Mouse (Mus musculus): ENCODE results near the gene Dnah17.

Gene Dnah17

DNA sequence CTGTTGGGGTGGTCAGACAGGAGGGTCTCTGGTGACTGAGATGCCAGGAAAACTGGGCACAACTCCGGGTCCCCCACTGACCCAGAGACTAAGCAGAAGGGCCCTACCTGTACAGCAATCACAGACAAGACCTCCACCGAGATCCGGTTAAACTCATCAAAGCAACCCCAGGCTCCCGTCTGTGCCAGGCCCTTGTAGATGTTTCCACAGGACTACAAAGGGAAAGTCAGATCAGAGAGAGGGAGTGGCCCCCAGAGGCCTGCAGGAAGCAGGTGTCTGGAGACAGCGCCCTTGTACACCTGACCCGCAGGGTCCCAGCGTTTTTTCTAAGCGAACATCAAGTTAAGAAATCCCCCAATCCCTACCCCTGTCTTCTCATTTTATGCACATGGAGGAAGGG, 44.5 kb downstream of the Dnah17 start:
- no peak for DNase-seq (ENCODE audit: low spot score)

DNA sequence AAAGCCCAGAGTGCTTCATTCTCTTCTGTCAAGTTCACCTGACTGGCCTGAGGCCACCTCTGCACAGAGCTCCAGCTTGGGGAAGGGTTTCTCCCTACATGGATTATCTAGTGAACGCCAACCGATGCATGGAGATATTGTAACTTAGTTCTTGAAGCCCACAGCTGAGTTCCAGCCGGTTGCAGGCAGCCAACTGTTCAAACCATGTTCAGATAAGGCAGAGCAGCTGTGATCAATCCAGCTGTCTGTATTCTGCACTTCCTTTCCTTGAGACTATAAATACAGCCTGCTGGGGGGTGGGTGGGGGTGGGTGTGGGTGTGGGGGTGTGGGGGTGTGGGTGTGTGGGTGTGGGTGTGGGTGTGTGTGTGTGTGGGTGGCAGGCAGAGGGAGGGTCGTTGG, 45.3 kb downstream of the Dnah17 start:
- DNase-seq (ENCODE audit: low spot score), result no peak

DNA sequence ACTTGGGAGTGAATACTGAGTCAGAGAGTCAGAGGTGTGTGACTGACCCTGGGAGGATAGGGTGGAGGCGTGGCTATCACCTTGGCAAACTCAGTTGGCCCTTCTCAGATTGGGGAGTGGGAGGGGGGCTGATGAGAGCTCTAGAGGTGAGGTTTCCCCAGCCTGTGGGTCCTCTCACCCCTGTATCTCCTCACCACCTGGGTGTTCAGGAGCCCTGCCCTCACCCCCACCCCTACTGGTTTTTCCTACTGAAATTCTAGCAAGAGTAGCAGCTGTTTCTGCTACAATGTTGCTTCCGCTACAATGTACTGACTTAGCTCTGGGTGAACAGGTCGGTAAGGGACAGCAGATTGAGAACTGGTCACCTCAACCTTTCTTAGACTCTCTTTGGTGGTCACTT, 46.2 kb downstream of the Dnah17 start:
- DNase-seq (ENCODE audit: low spot score), result no peak

DNA sequence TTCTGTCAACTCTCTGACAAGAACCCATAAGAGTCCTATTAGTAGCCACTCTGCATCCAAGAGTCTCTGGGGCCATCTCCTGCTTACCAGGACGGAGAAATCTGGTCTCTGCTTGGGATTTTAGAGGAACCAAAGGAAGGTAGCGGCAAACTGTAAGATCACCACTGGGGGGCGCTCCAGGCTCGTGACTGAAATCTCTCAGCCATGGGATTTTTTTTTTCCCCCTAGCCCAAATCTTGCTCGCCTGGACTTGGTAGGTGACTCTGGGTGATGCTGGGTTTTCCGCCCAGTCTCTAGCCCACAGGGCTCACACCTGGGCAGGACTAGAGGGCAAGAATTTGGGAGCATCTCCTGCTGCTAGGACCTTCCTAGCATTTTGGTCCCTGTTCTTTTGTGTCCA, 46.6 kb downstream of the Dnah17 start:
- peak; percentile 71 for DNase-seq (ENCODE audit: low spot score)

DNA sequence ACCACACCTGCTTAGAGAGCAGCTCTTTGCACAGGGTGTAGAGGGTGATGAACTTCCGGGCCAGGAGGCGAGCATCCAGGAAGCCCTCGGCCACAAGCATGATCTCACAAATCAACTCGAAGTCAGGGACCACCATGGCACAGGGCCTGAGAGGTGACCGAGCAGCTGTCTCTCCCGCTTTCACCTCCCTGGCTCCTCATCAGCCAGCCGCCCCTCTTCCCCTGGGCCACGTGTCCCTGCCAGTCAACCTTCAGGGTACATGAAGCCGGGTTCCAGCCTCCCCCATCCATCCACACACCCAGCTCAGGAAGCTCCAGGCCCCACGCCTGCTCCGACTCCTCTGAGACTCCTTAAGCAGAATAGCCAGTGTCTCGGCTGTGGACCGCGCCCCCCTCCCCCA, 48.1 kb downstream of the Dnah17 start:
- DNase-seq (ENCODE audit: low spot score), result no peak

DNA sequence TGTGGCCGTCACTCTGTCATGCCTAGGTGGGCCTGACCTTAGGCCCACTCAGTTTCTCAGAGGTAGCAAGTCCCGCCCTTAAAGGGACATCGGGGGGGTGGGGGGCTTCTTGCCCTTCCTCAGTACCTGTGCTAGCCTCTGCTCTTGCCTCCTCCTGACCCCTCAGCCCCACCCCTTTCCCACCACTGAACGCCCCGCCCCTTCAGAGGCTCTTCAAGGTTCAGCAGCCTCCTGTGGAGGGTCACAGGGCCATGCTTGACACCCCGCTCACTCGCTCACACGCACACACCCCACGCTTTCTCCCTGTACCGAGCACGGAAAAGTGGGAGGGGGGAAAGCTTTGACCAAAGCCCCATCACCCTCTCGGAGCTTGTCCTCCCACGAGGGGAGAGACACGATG, 50.7 kb downstream of the Dnah17 start:
- DNase-seq (ENCODE audit: low spot score), result no peak

DNA sequence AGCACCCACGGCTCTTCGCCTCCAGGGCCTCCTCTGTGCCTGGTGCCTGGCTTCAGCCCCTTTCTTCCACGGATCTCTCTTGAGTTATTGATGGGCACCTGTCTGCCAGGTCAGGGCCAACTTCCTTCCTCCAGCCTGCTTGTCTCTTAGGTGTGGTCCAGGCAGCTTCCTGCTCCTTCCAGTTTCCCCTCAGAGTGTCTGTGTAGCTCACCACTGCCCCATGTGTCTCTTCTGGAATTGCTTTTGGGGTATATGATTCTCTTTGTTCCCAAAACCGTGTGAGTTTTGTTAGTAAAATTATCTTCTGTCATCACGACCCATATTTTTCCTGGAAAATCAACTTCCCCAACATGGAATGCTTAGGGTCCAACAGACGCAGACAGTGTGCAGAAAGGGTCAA, 53.5 kb downstream of the Dnah17 start:
- DNase-seq (ENCODE audit: low spot score), result no peak

DNA sequence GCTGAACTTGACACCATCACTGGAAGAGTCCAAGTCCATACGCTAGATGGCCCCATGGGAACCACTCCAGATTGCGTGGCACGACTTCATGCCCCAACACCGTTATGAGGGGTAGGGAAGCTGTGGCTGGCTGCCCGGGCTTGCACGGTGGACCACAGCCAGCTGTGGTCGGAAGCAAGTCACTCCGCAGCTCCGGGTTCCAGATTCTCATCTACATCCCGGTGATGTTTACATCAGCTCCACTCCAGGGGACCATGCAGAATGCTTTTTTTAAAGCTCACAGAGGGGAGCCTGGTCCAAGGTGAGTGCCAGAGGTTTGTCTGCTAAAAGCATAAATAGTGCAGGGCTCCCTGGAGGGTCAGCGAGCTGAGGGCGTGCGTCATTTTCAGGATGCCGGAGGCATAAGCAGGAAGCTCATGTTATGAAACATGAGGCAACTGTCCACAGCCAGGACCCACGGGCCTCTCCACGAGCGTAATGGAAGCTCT, 55.4 kb downstream of the Dnah17 start:
- DNase-seq (ENCODE audit: low spot score), result no peak

DNA sequence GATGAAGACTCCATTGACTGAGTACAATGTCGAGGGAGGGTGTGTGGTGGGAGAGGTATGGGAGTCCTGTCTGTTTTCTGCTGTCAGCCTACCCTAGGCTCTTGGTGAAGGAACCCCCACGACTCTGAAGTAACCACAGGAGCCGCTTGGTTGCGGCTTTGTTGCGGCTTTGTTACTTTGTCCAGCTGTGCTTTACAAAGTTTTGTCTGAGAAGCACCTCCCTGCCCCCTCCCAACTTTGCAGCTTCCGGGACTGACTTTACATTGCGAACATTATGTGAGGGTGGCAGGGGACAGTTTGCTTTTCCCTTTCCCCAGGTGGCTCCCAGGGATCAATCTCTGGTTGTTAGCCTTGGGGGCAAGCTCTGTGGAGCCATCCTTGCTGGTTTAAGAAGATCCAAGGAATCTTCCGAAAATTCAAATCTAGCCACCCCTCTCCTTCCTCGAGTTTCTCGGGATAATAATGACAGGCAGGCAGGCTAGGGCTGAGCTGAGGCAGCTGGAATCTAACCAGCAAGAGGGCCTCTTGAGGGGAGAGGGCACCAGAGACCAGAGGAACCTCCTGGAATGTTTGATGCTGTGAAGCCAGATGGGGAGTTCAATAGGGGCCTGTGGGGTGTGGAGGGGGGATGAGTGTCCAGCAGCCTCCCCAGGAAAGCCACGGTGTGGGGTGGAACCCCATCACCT, 59.1 kb downstream of the Dnah17 start:
- no peak for DNase-seq (ENCODE audit: low spot score)

DNA sequence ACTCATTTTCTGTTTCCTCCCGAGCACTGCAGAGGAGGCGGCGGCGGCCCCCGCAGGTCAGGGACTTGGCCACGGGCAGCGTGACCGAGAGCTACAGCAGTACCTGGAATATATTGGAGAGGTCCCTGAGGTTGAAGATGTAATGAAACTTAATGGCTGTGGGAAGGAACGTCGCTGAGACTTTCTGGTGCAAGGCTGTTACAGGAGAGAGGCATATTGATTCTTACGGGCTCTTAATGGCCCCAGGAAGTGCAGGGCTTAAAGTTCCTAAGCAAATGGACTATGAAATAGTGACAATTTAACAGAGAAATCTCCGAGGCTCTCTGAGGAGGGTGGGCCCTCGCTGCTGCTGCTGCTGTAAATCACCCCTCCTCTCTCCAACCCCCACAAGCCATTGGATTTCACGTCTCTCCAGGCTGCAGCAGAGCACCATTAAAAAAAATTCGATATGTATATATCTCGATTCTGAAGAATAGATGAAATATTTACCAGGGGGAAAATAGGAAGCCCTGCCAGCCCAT, 61.6 kb downstream of the Dnah17 start:
- DNase-seq (ENCODE audit: low spot score), result no peak

DNA sequence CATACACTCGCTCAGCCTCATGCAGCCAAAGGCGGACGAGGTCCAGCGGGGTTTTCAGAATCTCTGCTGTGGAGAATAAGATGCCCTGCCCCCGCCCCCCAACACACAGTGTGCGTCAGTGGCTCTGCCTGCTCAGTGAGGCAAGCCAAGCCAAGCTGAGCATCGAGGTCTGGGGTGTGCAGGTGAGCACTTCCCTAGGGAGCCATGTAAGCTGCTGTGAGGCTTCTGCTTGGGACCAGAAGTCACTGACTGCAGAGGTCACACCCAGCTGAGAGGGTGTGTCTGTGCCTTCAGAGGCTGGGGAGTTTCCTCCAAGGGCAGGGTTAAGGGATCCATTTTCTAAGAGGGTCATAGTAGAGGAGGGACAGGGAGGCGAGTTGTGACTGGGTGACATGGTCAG, 62.8 kb downstream of the Dnah17 start:
- no peak for DNase-seq (ENCODE audit: low spot score)

DNA sequence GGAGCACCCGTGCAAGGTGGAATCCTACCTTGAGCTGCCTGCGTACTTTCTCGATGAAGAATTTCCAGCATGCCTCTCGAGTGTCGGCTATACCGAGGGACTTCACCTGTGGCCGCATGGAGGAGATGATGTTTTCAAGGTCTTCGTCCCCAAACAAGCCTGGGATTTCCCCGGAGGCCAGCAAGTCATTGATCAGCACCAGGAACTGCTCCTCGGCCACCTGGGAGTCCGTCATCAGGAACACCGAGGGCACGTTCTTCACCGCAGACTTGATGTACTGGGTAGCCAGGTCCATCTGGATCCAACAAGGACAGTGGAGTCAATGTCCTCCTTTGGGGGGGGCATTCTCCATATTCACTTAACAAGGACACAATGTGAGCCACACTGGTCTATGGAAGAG, 70.4 kb downstream of the Dnah17 start:
- DNase-seq (ENCODE audit: low spot score), result no peak

DNA sequence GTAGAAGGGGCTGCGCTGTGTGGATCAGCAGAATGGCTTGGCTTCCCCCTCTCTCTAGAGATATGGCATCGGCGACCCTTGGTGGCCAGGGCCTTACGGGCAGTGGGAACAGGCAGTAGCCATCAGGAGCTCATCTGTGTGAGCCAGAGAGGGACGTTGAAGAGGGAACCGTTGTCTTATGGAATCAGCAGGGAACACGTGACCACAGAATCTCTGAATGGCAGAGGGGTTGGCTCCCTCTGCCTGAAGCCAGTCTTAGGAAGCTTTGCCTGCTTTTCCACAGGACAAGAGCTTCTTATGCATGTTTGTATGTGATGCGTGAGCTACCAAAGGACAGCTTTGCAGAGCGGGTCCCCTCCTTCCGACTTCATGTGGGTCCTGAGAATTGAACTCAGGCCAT, 71.6 kb downstream of the Dnah17 start:
- DNase-seq (ENCODE audit: low spot score), result no peak

DNA sequence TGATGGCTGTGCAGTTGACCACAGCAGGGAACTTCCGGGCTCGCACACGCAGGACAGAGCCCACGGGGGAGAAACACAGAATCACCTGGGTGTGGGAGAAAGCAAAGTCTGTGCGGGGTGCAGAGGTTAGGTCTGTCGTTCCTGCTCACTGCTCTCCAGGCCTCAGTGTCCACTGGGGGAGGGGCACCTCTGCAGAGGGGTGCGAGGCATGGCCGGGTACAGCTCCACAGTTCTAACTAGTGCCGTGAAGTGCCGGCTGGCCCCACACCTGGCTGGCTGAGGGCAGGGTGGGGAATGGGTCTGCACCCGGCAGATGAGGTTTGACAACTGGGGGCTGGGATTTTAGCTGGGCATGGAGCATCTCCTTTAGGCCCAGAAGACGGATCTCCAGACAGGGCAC, 72.1 kb downstream of the Dnah17 start:
- DNase-seq (ENCODE audit: low spot score), result no peak

DNA sequence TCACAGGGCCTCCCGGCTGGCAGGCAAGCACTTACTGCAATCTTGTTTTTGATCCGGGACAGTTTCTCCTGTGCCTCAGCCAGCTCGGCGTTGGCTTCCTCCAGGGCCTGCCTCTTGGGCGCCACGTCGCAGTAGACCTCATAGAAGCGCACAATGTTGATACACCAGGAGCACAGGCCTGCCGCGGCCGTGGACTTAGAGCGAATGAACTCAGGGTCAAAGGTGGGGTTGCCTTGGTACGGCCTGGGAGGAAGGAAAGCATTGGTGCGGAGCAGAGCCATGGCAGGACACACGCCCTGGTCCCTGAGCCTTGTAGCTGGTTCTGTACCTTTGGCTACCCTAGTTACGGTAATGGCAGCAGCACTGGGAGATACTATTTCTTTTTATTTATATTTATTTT, 80.3 kb downstream of the Dnah17 start:
- DNase-seq (ENCODE audit: low spot score), result no peak

DNA sequence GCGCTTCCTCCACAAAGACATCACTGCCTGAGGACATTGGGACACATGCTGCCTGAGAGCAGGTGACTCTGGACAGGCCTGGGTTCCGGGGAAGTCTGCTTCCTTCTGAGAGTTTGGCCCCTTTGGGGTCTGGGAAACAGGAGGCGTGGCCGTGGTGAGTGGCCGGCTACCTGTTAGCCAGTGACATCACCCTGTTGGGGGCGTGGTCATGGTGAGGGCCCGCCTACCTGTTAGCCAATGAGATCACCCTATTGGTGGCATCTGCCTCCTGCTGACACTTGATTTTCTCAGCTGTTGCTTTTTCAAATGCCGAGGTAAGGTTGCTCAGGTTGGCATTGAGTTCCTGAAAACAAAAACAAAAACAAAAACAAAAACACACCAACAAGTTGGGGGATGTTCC, 80.8 kb downstream of the Dnah17 start:
- DNase-seq (ENCODE audit: low spot score), result no peak

DNA sequence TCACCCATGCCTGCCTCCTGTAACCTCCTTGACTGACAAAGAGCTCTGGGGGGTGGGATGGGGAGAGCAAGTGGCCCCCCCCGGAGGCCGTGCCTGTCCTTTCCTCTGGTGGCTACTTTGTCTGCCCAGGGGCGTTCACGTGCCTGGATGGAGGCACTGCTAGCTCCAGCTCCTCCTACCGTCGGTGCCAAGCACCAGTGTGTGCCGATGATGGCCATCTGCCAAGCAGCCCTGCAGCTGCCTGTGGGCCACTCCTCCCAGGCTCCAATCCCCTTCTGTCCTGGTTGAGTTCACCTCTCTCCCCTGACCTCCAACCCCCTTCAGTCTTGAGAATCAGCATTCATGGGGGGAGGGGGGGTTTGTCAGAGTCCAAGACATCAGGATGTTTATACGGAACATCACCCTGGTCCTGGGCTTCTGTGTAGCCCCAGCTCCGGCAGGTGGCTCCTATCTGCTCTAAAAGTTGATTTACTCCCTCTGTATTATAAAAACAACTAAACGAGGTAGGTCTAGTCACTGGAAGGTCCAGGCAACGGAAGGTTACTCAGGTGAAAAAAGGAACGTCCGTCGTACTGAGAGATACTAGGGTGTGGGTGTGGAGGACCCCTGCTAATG, 87.0 kb downstream of the Dnah17 start:
- peak; percentile 57 for DNase-seq (ENCODE audit: low spot score)

DNA sequence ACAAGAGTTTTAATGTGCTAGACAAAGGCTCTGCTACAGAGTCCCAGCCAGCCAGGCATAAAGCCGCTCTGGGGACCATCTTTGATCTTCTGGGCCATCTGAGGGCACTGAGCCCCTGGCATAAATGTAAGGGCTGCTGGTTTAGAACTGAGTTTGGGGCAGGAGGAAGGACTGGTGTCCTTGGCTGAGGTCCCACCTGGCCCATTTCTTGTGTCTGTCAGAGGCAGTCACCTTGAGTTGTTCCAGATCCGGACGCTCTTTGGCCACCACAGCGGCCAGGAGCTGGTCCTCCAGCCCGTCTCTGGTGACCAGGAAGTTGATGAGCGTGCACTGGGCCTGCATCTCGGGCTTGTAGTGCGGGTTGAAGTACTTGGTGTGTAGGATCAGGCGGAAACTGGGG, 87.6 kb downstream of the Dnah17 start:
- no peak for DNase-seq (ENCODE audit: low spot score)

DNA sequence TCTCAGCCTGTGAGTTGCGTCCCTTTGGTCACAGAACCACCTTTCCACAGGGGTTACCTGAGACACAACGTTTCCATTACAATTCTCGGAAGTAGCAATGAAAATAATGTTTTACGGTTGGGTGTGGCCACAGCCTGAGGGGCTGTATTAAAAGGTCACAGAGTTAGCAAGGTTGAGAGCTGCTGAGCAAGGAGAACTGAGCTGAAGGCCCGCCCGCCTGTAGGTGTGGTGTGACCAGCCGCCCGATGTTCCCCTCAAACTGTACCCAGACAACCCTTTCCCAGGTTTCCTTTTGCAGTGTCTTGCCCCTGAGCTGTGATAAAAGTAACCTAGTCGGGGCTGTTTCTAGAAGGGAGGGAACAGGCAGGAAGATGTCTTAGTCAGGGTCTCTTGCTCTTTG, 95.4 kb downstream of the Dnah17 start:
- DNase-seq (ENCODE audit: low spot score), result no peak

DNA sequence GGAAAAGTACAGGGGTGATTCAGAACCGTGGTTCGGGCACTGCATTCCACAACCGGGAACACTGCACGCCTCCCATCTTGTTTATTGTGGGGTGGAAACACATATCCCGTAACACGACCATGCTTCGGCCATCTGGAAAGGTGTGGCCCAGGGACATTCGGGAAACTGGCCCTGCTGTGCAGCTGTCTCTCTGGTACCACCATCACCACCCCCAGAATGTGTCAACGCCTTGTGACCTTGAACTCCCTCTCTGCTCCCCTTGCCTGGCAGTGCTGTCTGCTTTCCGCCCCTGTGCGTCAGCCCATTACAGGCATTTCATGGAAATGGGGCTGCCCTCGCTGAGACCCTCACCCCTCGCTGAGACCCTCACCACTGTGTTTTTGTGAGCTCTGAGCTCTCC, 96.0 kb downstream of the Dnah17 start:
- no peak for DNase-seq (ENCODE audit: low spot score)

DNA sequence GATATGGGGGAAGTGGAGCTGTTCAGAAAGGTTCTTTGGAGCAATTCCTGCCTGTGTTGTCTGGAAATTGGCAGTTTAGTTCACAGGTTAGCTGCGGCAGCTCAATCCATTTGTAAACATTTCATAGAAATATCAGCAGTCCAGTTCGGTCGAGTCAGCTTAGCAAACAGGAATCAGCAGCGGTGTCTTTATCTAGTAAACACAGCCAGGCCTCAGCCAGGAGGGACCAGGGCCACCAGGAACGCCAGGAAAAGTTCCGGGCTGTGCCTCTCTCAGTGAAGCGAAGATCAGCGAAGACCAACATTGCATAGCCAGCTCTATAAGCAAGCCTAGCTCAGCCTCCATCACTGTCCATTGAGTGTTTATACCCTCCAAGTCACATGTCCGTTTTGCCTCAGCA, 99.3 kb downstream of the Dnah17 start:
- no peak for DNase-seq (ENCODE audit: low spot score)

DNA sequence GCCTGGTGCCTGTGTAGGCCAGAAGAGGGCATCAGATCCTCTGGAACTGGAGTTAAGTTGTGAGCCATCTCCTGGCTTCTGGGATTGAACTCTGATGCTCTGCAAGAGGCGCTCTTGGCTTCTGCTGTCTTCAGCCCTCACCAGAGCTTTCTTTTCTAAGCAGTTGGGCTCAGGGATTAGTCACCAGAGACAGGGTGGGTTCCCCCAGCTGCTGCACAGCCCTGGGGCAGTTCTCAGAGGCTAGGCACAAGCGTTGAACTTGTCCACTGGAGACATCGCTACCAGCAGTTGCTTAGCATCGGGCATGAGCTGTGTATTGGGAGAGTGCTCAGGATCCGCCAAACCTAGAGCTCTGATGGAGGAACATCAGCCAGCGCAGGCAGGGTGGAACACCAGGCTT, 101.3 kb downstream of the Dnah17 start:
- DNase-seq (ENCODE audit: low spot score), result peak; percentile 32

DNA sequence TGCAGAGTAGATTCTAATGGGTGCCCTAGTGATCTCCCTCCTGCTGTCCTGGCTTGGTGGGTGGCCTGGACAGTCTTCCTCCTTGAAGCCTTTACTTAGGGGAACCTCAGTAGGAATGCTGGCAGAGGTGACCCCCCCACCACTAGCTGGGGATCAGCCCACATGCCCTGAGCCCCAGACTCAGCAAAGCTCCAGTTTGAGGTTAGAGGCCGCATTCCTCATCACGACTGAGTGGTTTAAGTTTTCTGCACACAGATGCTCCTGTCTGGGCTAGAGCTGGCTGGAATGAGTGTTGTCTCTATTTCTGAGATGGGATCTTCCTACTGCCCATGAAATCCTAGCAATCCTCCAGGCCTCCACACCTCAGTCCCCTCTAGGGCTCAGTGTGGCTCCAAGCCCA, 106.3 kb downstream of the Dnah17 start:
- DNase-seq (ENCODE audit: low spot score), result no peak

DNA sequence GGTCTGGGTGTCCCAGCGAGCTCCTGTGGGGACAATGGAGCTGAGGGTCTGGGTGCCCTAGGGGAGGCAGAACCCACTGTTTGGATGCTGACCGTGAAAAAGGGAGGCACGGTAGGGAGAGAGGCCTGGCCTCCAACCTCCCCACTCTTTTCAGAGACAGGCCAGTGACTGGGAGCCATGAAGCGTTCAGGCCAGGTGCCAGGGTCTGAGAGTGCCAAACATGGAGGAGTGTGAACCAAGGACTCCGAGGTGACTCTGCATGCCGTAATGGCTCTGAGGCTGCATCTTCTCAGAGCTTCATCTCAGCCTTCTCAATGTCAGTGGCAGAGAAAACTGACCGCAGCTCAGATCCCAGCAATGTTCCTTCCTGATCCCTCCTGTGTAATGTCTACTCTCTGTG, 107.0 kb downstream of the Dnah17 start:
- DNase-seq (ENCODE audit: low spot score), result no peak
